Mouse (Mus musculus): Measurements from ENCODE around the gene Gabpb2. TPM values are rescaled to one million over a fixed set of nuclear protein-coding genes. Genes with fewer than 3 reads are reported as not detected.

Gene Gabpb2
- polyA plus RNA-seq, 1 experiment from 2014 or later = 7.9 TPM

DNA sequence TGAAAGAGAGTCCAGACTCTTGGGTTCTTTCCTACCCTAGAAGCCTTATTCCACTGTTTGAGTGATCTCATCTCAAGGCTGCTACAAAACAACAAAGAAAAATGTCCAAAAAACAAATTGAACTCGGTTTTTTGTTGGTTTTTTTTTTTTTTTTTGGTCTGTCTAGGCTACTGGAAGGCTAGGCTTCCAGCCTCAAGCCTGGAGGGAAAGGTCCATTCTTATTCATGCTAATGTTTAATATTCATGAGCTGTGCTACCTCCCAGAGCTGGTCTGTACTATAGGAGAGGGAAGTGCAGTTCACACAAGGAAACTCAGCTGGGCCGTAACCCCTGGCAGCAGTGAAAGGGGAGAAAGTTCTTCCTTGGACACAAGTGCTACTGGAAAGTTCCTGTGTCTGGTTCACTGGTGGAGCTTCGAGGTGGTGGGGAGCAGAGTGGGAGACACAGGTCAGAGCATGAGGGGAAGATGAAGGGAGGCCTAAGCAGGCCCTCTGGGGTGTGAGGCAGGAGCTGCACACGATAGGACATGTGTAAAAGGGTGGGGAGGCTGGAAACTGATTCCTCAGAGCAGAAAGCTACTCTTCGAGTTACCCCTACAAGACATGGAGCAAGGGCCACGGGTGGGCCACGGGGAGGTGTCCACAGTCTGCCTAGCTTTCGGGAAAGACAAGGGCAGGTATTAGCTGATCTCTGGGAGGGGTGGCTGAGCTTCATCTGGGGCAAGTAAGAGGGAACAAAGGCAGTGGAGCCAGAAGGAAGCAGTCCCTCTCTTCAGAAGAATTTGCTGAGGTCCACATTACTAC, 13.0 kb upstream of the Gabpb2 start:
- 63% methylated on average over 8 of the region's 8 CpGs for WGBS
- no peaks in the 10 kb centered on the region for H3K27me3 ChIP-seq (ENCODE audit: control insufficient read depth, insufficient read depth, low read length)
- peak overlapping the region; percentile 97 for H3K9ac ChIP-seq (ENCODE audit: low read length)

GRCm38 (mm10) chr3:95229781-95230494, 12.2 kb upstream of the Gabpb2 start:
- ATAC-seq (ENCODE audit: insufficient number of reproducible peaks, insufficient read depth, low FRiP score, low read depth) = peak; percentile 34

More for the DNA sequence above, 13.0 kb upstream of the Gabpb2 start:
- peaks cover 49% of the 10 kb centered on the region for H3K36me3 ChIP-seq (ENCODE audit: control insufficient read depth, insufficient read depth, low read length)
- H3K4me2 ChIP-seq (ENCODE audit: low read length) = peak overlapping the region; percentile 77
- no peak for ATAC-seq (ENCODE audit: insufficient number of reproducible peaks, insufficient read depth, low FRiP score, low read depth)
- no peaks in the 10 kb centered on the region for H3K9me3 ChIP-seq (ENCODE audit: control insufficient read depth, low read length)
- H3K4me1 ChIP-seq (ENCODE audit: control insufficient read depth in 2 of 2, insufficient read depth in 2 of 2, low read length in 2 of 2) = peaks cover 17 to 36% of the 10 kb centered on the region in 2 experiments
- H3K27ac ChIP-seq (replicated peaks in 1 of 2; ENCODE audit: control insufficient read depth in 1 of 2, insufficient read depth in 1 of 2, low read depth in 2 of 2, low read length in 2 of 2) = peak overlapping the region; percentile 79 to 97
- H3K4me3 ChIP-seq (ENCODE audit: control insufficient read depth in 1 of 2, insufficient read depth in 1 of 2, low read depth in 1 of 2, low read length in 2 of 2) = peak overlapping the region; percentile 67 to 95

GRCm38 (mm10) chr3:95228894-95229780, 11.4 kb upstream of the Gabpb2 start:
- no peaks in the 10 kb centered on the region for H3K9me3 ChIP-seq (ENCODE audit: control insufficient read depth, low read length)
- H3K4me2 ChIP-seq (ENCODE audit: low read length) = peak overlapping the region; percentile 77
- 0 out of 2 replicates have a peak, but pooled peaks have one; percentile 1 for ATAC-seq (ENCODE audit: insufficient number of reproducible peaks, insufficient read depth, low FRiP score, low read depth)
- peaks cover 33% of the 10 kb centered on the region for H3K36me3 ChIP-seq (ENCODE audit: control insufficient read depth, insufficient read depth, low read length)
- H3K27me3 ChIP-seq (ENCODE audit: control insufficient read depth, insufficient read depth, low read length) = no peaks in the 10 kb centered on the region
- H3K27ac ChIP-seq (replicated peaks in 1 of 2; ENCODE audit: control insufficient read depth in 1 of 2, insufficient read depth in 1 of 2, low read depth in 2 of 2, low read length in 2 of 2) = peak overlapping the region; percentile 87 to 97
- WGBS = under 1% methylated on average over 41 of the region's 43 CpGs
- peak overlapping the region; percentile 97 for H3K9ac ChIP-seq (ENCODE audit: low read length)
- peaks cover 20 to 44% of the 10 kb centered on the region in 2 experiments for H3K4me1 ChIP-seq (ENCODE audit: control insufficient read depth in 2 of 2, insufficient read depth in 2 of 2, low read length in 2 of 2)
- H3K4me3 ChIP-seq (ENCODE audit: control insufficient read depth in 1 of 2, insufficient read depth in 1 of 2, low read depth in 1 of 2, low read length in 2 of 2) = peak overlapping the region; percentile 67 to 95

More at GRCm38 (mm10) chr3:95229781-95230494, 12.2 kb upstream of the Gabpb2 start:
- Histone ChIP-seq H3K9ac (ENCODE audit: low read length) (peak overlapping the region; percentile 97), H3K4me1 (ENCODE audit: control insufficient read depth in 2 of 2, insufficient read depth in 2 of 2, low read length in 2 of 2) (peaks cover 17 to 36% of the 10 kb centered on the region in 2 experiments), H3K4me2 (ENCODE audit: low read length) (peak overlapping the region; percentile 77), H3K27me3 (ENCODE audit: control insufficient read depth, insufficient read depth, low read length) (no peaks in the 10 kb centered on the region), H3K9me3 (ENCODE audit: control insufficient read depth, low read length) (no peaks in the 10 kb centered on the region), H3K27ac (replicated peaks in 1 of 2; ENCODE audit: control insufficient read depth in 1 of 2, insufficient read depth in 1 of 2, low read depth in 2 of 2, low read length in 2 of 2) (peak overlapping the region; percentile 87 to 97), H3K4me3 (ENCODE audit: control insufficient read depth in 1 of 2, insufficient read depth in 1 of 2, low read depth in 1 of 2, low read length in 2 of 2) (peak overlapping the region; percentile 67 to 95), H3K36me3 (ENCODE audit: control insufficient read depth, insufficient read depth, low read length) (peaks cover 41% of the 10 kb centered on the region)
- WGBS = 8% methylated on average over 13 of the region's 13 CpGs

- Histone ChIP-seq H3K4me2 (ENCODE audit: low read length) (peak within 1 kb of the TSS; percentile 77), H3K4me1 (ENCODE audit: control insufficient read depth in 2 of 2, insufficient read depth in 2 of 2, low read length in 2 of 2) (peaks cover 20 to 48% of the 10 kb centered on the region in 2 experiments)
These were observed 10.6 kb upstream of the Gabpb2 start, which contains the start of gene Cdc42se1 for GRCm38 (mm10) chr3:95228148-95228893. Gene Cdc42se1 (plus strand): TSS chr3:95228732.

DNA sequence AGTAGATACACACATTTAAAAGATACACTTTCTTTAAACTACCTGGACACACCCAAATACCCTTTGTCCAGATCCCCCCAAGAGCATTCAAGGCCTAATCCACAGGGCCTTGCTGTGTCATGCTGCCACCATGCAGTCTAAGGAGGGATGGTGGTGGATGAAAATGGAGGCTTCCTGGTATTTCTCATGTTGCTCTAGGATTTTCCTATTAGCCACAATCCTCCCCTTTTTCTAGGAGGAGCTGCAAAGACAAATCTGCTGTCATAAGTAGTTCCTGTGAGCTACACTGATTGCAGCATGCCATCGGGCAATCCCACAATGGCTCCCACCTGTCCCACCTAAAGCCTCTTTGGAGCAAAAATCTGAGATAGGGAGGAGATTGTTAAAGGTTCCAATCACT, 9.5 kb upstream of the Gabpb2 start:
- Histone ChIP-seq H3K36me3 (ENCODE audit: control insufficient read depth, insufficient read depth, low read length) (peaks cover 28% of the 10 kb centered on the region), H3K9ac (ENCODE audit: low read length) (peak overlapping the region; percentile 97), H3K4me2 (ENCODE audit: low read length) (peak overlapping the region; percentile 77), H3K27ac (replicated peaks in 1 of 2; ENCODE audit: control insufficient read depth in 1 of 2, insufficient read depth in 1 of 2, low read depth in 2 of 2, low read length in 2 of 2) (no peak overlapping the region; a peak in 1 of 4 replicates), H3K27me3 (ENCODE audit: control insufficient read depth, insufficient read depth, low read length) (no peaks in the 10 kb centered on the region), H3K4me1 (ENCODE audit: control insufficient read depth in 2 of 2, insufficient read depth in 2 of 2, low read length in 2 of 2) (peaks cover 18 to 44% of the 10 kb centered on the region in 2 experiments), H3K4me3 (ENCODE audit: control insufficient read depth in 1 of 2, insufficient read depth in 1 of 2, low read depth in 1 of 2, low read length in 2 of 2) (peak overlapping the region; percentile 20 to 95; a peak in 3 of 4 replicates), H3K9me3 (ENCODE audit: control insufficient read depth, low read length) (no peaks in the 10 kb centered on the region)
- WGBS = 35% methylated on average over 1 of the region's 1 CpGs
- no peak for ATAC-seq (ENCODE audit: insufficient number of reproducible peaks, insufficient read depth, low FRiP score, low read depth)

More at GRCm38 (mm10) chr3:95228148-95228893, 10.6 kb upstream of the Gabpb2 start, which contains the start of gene Cdc42se1:
- Histone ChIP-seq H3K27ac (replicated peaks in 1 of 2; ENCODE audit: control insufficient read depth in 1 of 2, insufficient read depth in 1 of 2, low read depth in 2 of 2, low read length in 2 of 2) (peak within 1 kb of the TSS; percentile 87 to 97), H3K9me3 (ENCODE audit: control insufficient read depth, low read length) (no peaks in the 10 kb centered on the region), H3K4me3 (ENCODE audit: control insufficient read depth in 1 of 2, insufficient read depth in 1 of 2, low read depth in 1 of 2, low read length in 2 of 2) (peak within 1 kb of the TSS; percentile 67 to 95), H3K27me3 (ENCODE audit: control insufficient read depth, insufficient read depth, low read length) (no peaks in the 10 kb centered on the region), H3K9ac (ENCODE audit: low read length) (peak within 1 kb of the TSS; percentile 97), H3K36me3 (ENCODE audit: control insufficient read depth, insufficient read depth, low read length) (peaks cover 30% of the 10 kb centered on the region)
- under 1% methylated on average over 63 of the region's 64 CpGs for WGBS
- peak; percentile 89 for ATAC-seq (ENCODE audit: insufficient number of reproducible peaks, insufficient read depth, low FRiP score, low read depth)

DNA sequence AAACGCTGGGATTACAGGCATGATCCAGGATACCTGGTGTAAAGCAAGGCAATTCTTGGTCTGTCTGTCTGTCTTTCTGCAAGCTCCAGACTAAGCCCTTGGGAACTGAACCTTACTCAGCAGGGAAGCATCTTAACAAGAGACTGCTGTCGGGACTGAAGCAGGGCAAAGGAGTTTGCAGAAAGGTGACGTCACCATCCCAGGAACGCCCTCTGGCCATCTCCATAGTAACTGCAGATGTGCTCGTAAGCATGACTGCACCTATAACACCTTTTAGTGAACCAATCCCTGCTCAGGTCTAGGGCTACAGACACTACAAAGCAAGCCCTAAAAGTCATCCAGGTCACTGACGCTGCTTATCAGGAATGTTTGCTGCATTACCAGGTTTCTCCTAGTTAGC, 6.6 kb upstream of the Gabpb2 start:
- Histone ChIP-seq H3K27ac (replicated peaks in 1 of 2; ENCODE audit: control insufficient read depth in 1 of 2, insufficient read depth in 1 of 2, low read depth in 2 of 2, low read length in 2 of 2) (no peak overlapping the region), H3K4me3 (ENCODE audit: control insufficient read depth in 1 of 2, insufficient read depth in 1 of 2, low read depth in 1 of 2, low read length in 2 of 2) (no peak overlapping the region), H3K36me3 (ENCODE audit: control insufficient read depth, insufficient read depth, low read length) (peaks cover 42% of the 10 kb centered on the region), H3K4me2 (ENCODE audit: low read length) (no peak overlapping the region), H3K27me3 (ENCODE audit: control insufficient read depth, insufficient read depth, low read length) (no peaks in the 10 kb centered on the region), H3K9ac (ENCODE audit: low read length) (peak overlapping the region; percentile 28; the same call in 1 of the 2 replicates), H3K9me3 (ENCODE audit: control insufficient read depth, low read length) (no peaks in the 10 kb centered on the region), H3K4me1 (ENCODE audit: control insufficient read depth in 2 of 2, insufficient read depth in 2 of 2, low read length in 2 of 2) (peaks cover 3 to 18% of the 10 kb centered on the region in 2 experiments)
- WGBS = 30% methylated on average over 6 of the region's 6 CpGs
- ATAC-seq (ENCODE audit: insufficient number of reproducible peaks, insufficient read depth, low FRiP score, low read depth) = no peak

Measured in heart, embryonic 14.5 days (tissue).